Mouse (Mus musculus) lung, embryonic 16.5 days (tissue): Measurements from ENCODE around the gene Otop1. TPM values are rescaled to one million over a fixed set of nuclear protein-coding genes. Genes with fewer than 3 reads are reported as not detected.

ENCODE experiments used
- ATAC-seq: fragments of 200-750 bp; cut with Nextera tagmentation; 2 replicates; pipeline ENCODE4 v1.8.0; 2017; ENCODE audit warnings: low read depth, mild to moderate bottlenecking, moderate library complexity
- H3K27ac ChIP-seq: fragments of 300-500 bp; sonication (generic); 2 replicates; pipeline ENCODE4 v1.5.1; 2014; ENCODE audit warnings: mild to moderate bottlenecking, control low read depth, low read length
- H3K27me3 ChIP-seq: fragments of 300-500 bp; sonication (generic); 2 replicates; pipeline ENCODE4 v1.6.1; 2014; ENCODE audit warnings: low read depth, low read length, mixed read lengths; ENCODE audit not compliant: control insufficient read depth, insufficient read depth
- H3K36me3 ChIP-seq: fragments of 300-500 bp; sonication (generic); 2 replicates; pipeline ENCODE4 v1.6.1; 2014; ENCODE audit warnings: low read length; ENCODE audit not compliant: control insufficient read depth, insufficient read depth
- H3K4me1 ChIP-seq: fragments of 300-500 bp; sonication (generic); replicated peaks from 2 replicates; pipeline ENCODE4 v1.6.1; 2014; ENCODE audit warnings: low read length, mixed read lengths; ENCODE audit not compliant: control insufficient read depth, insufficient read depth
- H3K4me2 ChIP-seq: fragments of 300-500 bp; sonication (generic); 2 replicates; pipeline ENCODE4 v1.6.1; 2014; ENCODE audit warnings: low read depth, low read length, control low read depth
- H3K4me3 ChIP-seq: fragments of 300-500 bp; sonication (generic); 2 replicates; pipeline ENCODE4 v1.5.1; 2014; ENCODE audit warnings: mild to moderate bottlenecking, low read length, control low read depth
- H3K9ac ChIP-seq: fragments of 300-500 bp; sonication (generic); 2 replicates; pipeline ENCODE4 v1.6.1; 2014; ENCODE audit warnings: low read length, control low read depth
- H3K9me3 ChIP-seq: fragments of 300-500 bp; sonication (generic); 2 replicates; pipeline ENCODE4 v1.6.1; 2016; ENCODE audit warnings: low read length; ENCODE audit not compliant: control insufficient read depth
- WGBS: fragments of 180-500 bp; shearing (Covaris S2); extraction: QIAGEN DNeasy Blood & Tissue Kit; methylation state at CpG from one replicate; pipeline ENCODE4 v1.1.7; 2014; 5-methylcytosine and 5-hydroxymethylcytosine counted together
- polyA plus RNA-seq: library from polyadenylated mRNA; unstranded; fragments of >200 nt; fragmentation: Nextera tagmentation; extraction: Ambion mirVana; gene quantifications from 2 replicates; pipeline ENCODE4 v1.2.1, GENCODE M21; 2015

Gene Otop1
- polyA plus RNA-seq, 1 experiment from 2014 or later: not detected

GRCm38 (mm10) chr5:38309795-38310194, 34.0 kb downstream of the Otop1 start:
- H3K9ac ChIP-seq: no peak overlapping the region
- H3K27me3 ChIP-seq: peaks cover 4% of the 10 kb centered on the region
- H3K4me2 ChIP-seq: no peak overlapping the region
- no peak overlapping the region for H3K27ac ChIP-seq
- H3K4me1 ChIP-seq: 0 out of 2 replicates have a peak, but pooled peaks cover 2% of the 10 kb centered on the region
- ATAC-seq: no peak
- no peaks in the 10 kb centered on the region for H3K9me3 ChIP-seq
- WGBS: 45% methylated on average over 3 of the region's 3 CpGs
- no peaks in the 10 kb centered on the region for H3K36me3 ChIP-seq
- no peak overlapping the region for H3K4me3 ChIP-seq

GRCm38 (mm10) chr5:38318966-38319786, 43.4 kb downstream of the Otop1 start, which contains the start of gene Drd5:
Gene Drd5, plus strand, starts transcription at chr5:38319367.
- Histone ChIP-seq H3K4me3 (peak within 1 kb of the TSS; percentile 30), H3K9ac (no peak within 1 kb of the TSS), H3K9me3 (no peaks in the 10 kb centered on the region), H3K36me3 (no peaks in the 10 kb centered on the region), H3K4me2 (peak within 1 kb of the TSS; percentile 44), H3K4me1 (no peaks in the 10 kb centered on the region), H3K27me3 (peaks cover 33% of the 10 kb centered on the region), H3K27ac (no peak within 1 kb of the TSS)
- WGBS: 2% methylated on average over 61 of the region's 67 CpGs
- no peak for ATAC-seq

- Histone ChIP-seq H3K9ac (no peak overlapping the region), H3K4me3 (no peak overlapping the region), H3K4me2 (no peak overlapping the region), H3K27ac (no peak overlapping the region), H3K36me3 (no peaks in the 10 kb centered on the region), H3K27me3 (no peaks in the 10 kb centered on the region), H3K4me1 (no peaks in the 10 kb centered on the region), H3K9me3 (no peaks in the 10 kb centered on the region)
- WGBS: 67% methylated on average over 4 of the region's 4 CpGs
- ATAC-seq: no peak
Measured at GRCm38 (mm10) chr5:38333381-38333780, 57.6 kb downstream of the Otop1 start.

- WGBS: 33% methylated on average over 1 of the region's 1 CpGs
- Histone ChIP-seq H3K27ac (no peak overlapping the region), H3K9me3 (no peaks in the 10 kb centered on the region), H3K27me3 (no peaks in the 10 kb centered on the region), H3K4me1 (no peaks in the 10 kb centered on the region), H3K36me3 (no peaks in the 10 kb centered on the region), H3K9ac (no peak overlapping the region), H3K4me2 (no peak overlapping the region), H3K4me3 (no peak overlapping the region)
- ATAC-seq: no peak
Measured at GRCm38 (mm10) chr5:38334582-38334981, 58.8 kb downstream of the Otop1 start.

GRCm38 (mm10) chr5:38343101-38343500, 67.3 kb downstream of the Otop1 start:
- H3K4me1 ChIP-seq: no peaks in the 10 kb centered on the region
- H3K27me3 ChIP-seq: no peaks in the 10 kb centered on the region
- no peak overlapping the region for H3K4me2 ChIP-seq
- no peaks in the 10 kb centered on the region for H3K9me3 ChIP-seq
- no peak overlapping the region for H3K4me3 ChIP-seq
- WGBS: 81% methylated on average over 3 of the region's 3 CpGs
- no peak overlapping the region for H3K9ac ChIP-seq
- no peak for ATAC-seq
- no peaks in the 10 kb centered on the region for H3K36me3 ChIP-seq
- H3K27ac ChIP-seq: no peak overlapping the region

GRCm38 (mm10) chr5:38346646-38347432, 71.1 kb downstream of the Otop1 start:
- no peaks in the 10 kb centered on the region for H3K9me3 ChIP-seq
- H3K4me1 ChIP-seq: no peaks in the 10 kb centered on the region
- H3K4me2 ChIP-seq: no peak overlapping the region
- H3K4me3 ChIP-seq: no peak overlapping the region
- H3K27me3 ChIP-seq: no peaks in the 10 kb centered on the region
- H3K27ac ChIP-seq: no peak overlapping the region
- H3K9ac ChIP-seq: no peak overlapping the region
- H3K36me3 ChIP-seq: no peaks in the 10 kb centered on the region
- WGBS: 30% methylated on average over 10 of the region's 10 CpGs
- ATAC-seq: no peak

- no peaks in the 10 kb centered on the region for H3K27me3 ChIP-seq
- WGBS: 40% methylated on average over 5 of the region's 5 CpGs
- H3K4me3 ChIP-seq: no peak overlapping the region
- H3K9me3 ChIP-seq: no peaks in the 10 kb centered on the region
- H3K36me3 ChIP-seq: no peaks in the 10 kb centered on the region
- no peak overlapping the region for H3K4me2 ChIP-seq
- no peak overlapping the region for H3K9ac ChIP-seq
- no peaks in the 10 kb centered on the region for H3K4me1 ChIP-seq
- no peak overlapping the region for H3K27ac ChIP-seq
- no peak for ATAC-seq
Measured at GRCm38 (mm10) chr5:38350351-38350929, 74.7 kb downstream of the Otop1 start.
